Mouse (Mus musculus) liver, embryonic 14.5 days (tissue): ENCODE measurements at regions not wholly inside any gene's neighbourhood (a gene's known extent, or its start where the extent isn't known, plus 50 kb on each side); places are given as distances from the start of the nearest gene placed in this dataset.

ENCODE experiments used
- CTCF ChIP-seq: IDR thresholded peaks from 2 replicates; pipeline ENCODE4 v1.5.1; 2016; ENCODE audit warnings: antibody characterized with exemption, low read depth, control low read depth
- EP300 ChIP-seq: IDR thresholded peaks from 2 replicates; pipeline ENCODE4 v1.6.1; 2016; ENCODE audit warnings: antibody characterized with exemption, low read depth

GRCm38 (mm10) chr3:129445961-129446360 lies 86.2 kb upstream of the Elovl6 start:
- TF ChIP-seq EP300 (no peak), CTCF (no peak)
